In the genomic region with DNA sequence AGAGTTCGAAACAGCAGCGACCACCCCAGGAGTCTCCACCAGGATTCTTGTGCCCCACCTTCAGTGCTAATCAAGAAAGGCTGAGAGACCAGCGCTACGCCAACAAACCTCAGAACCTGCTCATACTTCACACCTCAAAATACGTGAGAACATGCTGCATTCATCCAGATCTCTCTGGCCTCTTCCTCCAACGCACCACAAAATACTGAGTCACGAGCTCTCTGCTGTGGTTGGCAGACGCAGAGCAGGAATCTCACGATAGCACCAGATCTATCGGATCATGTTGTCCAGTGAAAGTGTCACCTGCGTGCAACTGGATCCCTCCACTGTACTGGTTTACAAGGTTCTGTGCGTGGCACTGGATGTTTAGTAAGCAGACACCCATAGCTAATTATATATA, we compare ENCODE assay signal across 13 mouse cellular contexts. TPM values are rescaled to one million over a fixed set of nuclear protein-coding genes. Genes with fewer than 3 reads are reported as not detected.
"Had no signal": no experiment of that assay in that cellular context is flagged by ENCODE, and none has a peak within 500 bp of the region (broad histone marks: within the 10 kb centered on the region; RNA-seq: fewer than 3 reads in every experiment).

No protein-coding gene starts in this region.

- DNase-seq: retina, postnatal 1 day; right cerebral cortex, adult 18-20 months; right cerebral cortex, postnatal 14 days; right cerebral cortex, postnatal 25 days; right cerebral cortex, postnatal 4 days; spleen, adult 18-20 months; thymus, adult 18-20 months; thymus, adult 2 months; thymus, postnatal 14 days; thymus, postnatal 25 days; thymus, postnatal 36 days; thymus, postnatal 4 days had no signal

RNA-seq across cellular contexts. Expression of gene Tmc2, which starts 6.6 kb away (rescaled TPM):
- total RNA-seq: neutrophil, adult 5-6 weeks had no signal
